Mouse (Mus musculus): ENCODE results near the gene Atp6ap1l. TPM values are rescaled to one million over a fixed set of nuclear protein-coding genes. Genes with fewer than 3 reads are reported as not detected.

Gene Atp6ap1l
- polyA plus RNA-seq (2014; fragmentation: Illumina TruSeq; extraction: RNeasy Lipid Tissue Mini Kit (QIAGEN cat#74804)), result 5.8 TPM

GRCm38 (mm10) chr13:90905176-90905575 lies at the start of gene Atp6ap1l:
Atp6ap1l (minus strand) TSS chr13:90905355.

GRCm38 (mm10) chr13:90922751-90923612 lies 17.8 kb upstream of the Atp6ap1l start, which contains the start of gene Rps23:
Rps23 (plus strand) TSS chr13:90922958.

Other genes with a start within 250 kb of the Atp6ap1l start
- gene Rps23, start 17.6 kb upstream of the Atp6ap1l start, polyA plus RNA-seq (2014; fragmentation: Illumina TruSeq; extraction: RNeasy Lipid Tissue Mini Kit (QIAGEN cat#74804)), result 1,886 TPM